Mouse (Mus musculus): ENCODE measurements around the gene Rd3l. TPM values are rescaled to one million over a fixed set of nuclear protein-coding genes. Genes with fewer than 3 reads are reported as not detected.

Rd3l gene
- total RNA-seq, 2 experiments from 2014 or later: not detected

Other genes with a start within 250 kb of the Rd3l start
- 10 to 100 TPM; 59.1 to 60.1 TPM for gene Klc1, start 222.5 kb downstream of the Rd3l start, total RNA-seq (2021)
- under 1 TPM; 0.31 to 0.32 TPM for gene Xrcc3, start 167.4 kb downstream of the Rd3l start, total RNA-seq (2021)
- 10 to 100 TPM; 13.6 to 15.8 TPM for gene Zfyve21, start 167.1 kb downstream of the Rd3l start, total RNA-seq (2021)
- 1 to 10 TPM; 7.3 to 9.1 TPM for gene Ppp1r13b, start 73.2 kb downstream of the Rd3l start, total RNA-seq (2021)
- 100 to 1,000 TPM; 702 to 761 TPM for gene Atp5mpl, start 14.3 kb downstream of the Rd3l start, total RNA-seq (2021)
- gene Tdrd9, start 9.8 kb downstream of the Rd3l start, total RNA-seq (2021): under 1 TPM in 1 of 2 experiments, not detected in 1; 0.59 TPM
- gene Aspg, start 125.4 kb upstream of the Rd3l start, total RNA-seq (2021): not detected
- gene Kif26a, start 164.9 kb upstream of the Rd3l start, total RNA-seq (2021): 1 to 10 TPM; 2.7 to 4.5 TPM